Mouse (Mus musculus): ENCODE data around the gene Ptges2.

The Ptges2 gene

DNA sequence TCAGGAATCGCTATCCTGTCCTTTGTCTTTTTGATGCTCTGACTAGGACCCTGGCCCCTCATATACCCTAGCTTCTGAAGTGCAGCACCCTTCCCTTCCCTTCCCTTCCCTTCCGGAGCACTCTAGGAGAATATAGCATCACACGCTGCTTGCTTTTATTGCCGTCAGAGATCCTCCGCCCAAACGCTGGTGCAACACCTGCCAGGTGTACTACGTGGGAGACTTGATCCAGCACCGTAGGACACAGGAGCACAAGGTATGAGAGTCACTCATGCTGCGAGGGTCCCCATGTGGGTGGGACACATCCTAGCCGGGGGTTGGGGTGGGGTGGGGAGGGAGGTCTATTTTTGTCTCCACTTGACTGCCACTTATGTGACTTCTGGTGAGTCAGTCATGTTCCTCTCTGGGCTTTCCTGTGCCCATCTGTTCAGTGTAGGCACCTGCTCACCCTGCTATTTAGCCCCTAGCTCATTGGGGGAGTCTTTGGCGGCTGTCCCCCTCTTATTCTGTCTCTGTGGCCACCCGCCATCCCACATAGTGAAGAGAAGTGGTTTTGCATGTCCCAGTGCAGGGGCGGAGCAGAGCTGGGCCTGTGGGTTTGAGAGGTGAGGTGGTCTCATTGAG is 20.3 kb upstream of the Ptges2 start:
- no peak for DNase-seq

DNA sequence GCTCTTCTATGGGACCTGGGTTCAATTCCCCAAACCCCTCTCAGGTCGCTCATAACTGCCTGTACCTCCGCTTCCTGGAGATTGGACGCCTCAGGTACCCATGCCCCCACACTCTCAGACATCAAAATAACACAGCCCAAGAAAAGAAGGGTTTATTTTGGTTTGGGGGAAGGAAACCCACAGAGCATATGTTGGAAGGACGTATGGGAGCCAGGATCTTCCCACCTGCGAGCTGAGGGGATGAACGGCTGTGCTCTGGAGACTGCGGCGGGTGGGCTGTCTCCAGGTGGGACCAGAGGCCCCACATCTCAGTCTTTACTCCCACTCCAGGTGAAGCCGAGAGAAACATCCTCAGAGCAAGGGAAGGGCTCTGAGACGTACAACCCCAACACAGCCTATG is 18.7 kb upstream of the Ptges2 start:
- DNase-seq, result no peak

GRCm38 (mm10) chr2:32380001-32380500 is 15.6 kb upstream of the Ptges2 start:
- DNase-seq, result no peak

DNA sequence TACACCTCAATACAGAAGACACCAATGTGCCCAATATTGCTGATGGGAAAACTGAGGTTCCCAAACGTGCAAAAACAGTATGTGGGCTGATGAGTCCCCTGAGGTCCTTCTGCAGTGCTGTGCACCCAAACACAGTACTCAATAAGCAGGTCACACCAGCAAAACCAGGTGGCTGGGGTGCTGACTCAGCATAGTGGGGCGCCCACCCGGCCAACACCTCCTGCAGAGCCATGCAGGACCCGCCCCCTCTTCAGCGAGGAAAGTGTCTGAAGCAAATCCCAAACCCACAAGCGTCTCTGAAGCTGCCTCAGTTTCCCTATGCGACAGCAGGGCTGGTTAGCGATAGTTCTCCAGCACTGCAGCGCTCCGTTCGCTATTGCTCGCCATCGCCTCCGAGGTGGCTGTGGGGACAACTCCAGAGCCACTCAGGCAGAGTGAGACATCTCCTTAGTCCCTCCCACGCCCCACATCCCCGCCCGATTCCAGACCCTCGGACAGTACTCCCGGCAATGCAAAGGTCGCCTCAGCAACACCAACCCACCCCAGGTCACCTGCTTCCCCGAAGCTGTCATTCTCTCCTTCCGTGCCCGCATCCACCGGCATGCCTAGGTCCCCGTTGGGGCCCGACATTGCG is 14.4 kb upstream of the Ptges2 start:
- no peak for DNase-seq

DNA sequence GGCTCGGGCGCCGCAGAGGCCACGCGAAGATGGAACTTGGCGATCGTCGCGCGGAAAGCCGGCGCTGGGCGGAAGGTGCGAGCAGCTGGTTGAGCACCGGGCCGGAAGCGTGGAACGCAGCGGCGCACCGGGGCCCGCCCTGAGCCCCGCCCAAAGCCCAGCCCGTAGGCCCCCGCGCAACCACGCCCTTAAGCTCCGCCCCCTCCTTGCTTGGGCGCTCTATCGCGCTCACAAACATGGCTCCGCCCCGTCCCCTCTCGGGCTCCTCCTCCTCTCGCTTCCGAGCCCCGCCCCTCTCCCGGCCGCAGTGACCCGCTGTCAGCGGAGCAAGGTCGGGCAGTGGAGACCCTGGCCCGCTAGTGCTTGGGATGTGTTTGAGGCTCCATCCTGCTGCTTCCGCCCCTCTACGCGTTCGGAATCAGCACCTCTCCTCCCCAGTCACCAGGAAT is 13.9 kb upstream of the Ptges2 start, which contains the start of gene 1110008P14Rik:
Gene 1110008P14Rik, minus strand, starts transcription at position 164 of the 449 bp plus-strand sequence.
- peak; percentile 96 for DNase-seq

DNA sequence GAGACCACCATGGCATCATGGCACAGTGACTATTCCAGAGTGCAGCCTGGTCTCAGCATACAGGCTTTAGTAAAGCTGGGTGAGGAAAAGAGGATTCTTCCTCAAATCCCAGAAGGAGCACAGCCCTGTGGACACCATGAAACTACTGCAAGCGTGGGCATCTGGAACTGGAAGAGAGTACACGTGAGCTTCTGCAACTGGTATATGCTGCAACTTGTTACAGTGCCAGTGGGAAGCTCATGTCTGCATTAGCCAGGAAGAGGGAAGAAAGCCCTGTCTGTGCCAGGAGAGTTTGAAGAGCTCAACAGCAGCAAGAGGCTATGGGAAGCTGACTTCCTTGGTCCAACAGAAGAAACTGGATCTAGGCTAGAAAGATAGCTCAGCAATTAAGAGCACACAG is 13.0 kb upstream of the Ptges2 start:
- no peak for DNase-seq

DNA sequence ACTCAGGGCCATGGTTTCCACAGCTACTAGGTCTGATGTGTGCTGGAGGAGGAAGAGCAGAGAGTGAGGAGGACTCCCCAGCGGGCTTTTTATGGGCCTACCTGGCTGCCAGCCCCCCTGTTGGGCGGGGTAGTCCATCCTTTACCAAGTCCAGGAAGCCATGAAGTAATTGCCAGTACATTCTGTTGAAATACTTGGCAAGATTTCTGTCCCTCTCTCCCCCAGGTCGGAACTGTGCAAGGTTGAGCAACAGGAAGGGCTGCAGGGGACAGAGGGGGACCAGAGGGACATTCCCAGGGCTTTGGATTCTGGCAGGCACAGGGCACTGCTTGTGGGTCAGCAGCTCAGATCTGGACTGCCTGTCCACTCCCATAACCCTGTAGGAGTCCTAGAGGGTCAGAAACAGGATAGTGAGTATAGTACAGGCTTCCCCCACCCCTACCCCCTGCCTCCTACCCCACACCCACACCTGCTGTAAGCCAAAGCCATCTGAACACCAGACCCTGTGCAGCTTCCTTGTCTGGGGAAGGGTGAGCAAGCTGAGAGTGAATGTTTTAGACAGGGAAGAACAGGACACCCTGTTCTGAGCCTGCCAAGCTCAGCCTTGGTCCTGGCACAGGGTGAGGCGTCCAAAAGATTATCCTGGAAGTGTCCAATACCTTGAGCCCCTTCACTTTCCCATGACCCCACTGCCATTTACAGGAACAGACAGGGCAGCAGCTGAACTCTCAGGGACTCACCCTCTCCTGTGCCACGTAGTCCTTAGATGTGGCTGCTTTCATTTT is 7.8 kb upstream of the Ptges2 start, which contains the start of gene Lcn2:
Gene Lcn2, minus strand, starts transcription at position 547 of the 785 bp plus-strand sequence.
- DNase-seq, result no peak

- DNase-seq, result no peak
Observed at GRCm38 (mm10) chr2:32389157-32389556, 6.5 kb upstream of the Ptges2 start.

DNA sequence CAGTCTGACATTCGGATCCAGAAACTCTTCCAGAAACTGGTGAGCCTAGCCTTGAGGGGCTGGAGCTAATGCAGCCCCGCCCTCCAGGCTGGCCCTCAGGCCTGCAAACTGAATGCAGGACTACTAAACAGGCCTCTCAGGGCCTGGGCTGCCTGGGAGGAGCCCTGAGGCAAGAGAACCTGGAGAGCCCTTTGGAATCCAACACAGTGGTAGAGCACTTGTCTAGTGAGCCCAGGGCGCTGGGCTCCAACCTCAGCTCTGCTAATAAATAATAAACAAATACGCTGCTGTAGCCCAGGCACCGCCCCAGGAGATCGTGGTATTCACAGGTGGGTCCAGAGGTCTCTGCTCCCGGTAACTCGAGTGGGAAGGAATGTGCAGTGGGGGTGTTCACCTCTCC is 4.8 kb upstream of the Ptges2 start:
- no peak for DNase-seq

DNA sequence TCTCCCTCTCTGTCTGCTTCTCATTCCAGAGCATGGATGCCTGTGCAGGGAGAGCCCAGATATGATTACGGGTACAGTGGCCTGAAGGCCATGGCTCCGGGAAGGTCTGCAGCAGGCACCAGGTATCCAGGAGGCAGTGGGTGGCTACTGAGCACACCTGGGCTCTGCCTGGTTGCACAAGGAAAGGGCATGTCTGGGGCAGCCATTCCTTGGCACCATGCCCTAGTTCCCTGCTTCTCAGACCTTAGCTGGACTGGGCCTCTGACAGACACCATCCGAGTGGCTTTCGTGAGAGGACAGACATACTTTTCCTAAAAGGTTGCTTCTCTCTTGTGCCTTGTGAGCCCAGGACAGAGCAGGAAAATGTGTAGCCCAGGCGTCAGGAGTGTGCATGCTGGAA is 3.6 kb upstream of the Ptges2 start:
- DNase-seq, result no peak

- DNase-seq, result no peak
Observed at GRCm38 (mm10) chr2:32394973-32395372, 723 bp upstream of the Ptges2 start.

DNA sequence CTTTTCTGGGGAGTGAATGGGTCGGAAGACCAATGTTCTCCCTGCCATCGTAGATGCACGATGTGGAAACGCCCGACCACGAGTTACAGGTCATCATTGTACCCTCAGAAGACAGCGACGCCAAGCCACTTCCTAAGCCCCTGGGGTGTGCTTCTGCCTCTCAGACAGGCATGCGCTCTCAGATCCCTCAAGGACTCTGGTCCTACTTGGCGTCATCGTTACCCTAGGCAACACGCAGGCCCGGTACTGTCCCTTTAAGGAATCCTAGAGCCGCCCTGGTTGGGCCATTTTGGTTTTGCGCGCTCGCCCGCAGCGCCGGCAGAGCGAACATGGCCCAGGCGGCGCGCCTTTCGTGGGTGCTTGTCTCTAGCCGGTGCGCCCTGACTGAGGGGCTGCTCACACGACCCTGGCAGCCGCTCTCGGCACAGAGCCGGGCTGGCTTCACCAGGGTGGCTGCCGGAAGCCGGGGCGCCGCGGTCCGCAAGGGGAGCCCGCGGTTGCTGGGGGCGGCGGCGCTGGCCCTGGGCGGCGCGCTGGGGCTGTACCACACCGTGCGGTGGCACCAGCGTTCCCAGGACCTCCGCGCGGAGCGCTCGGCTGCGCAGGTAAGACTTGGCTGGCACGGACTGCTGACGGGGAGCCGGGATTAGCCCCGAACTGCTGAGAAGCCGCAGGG is 388 bp downstream of the Ptges2 start:
- DNase-seq, result peak; percentile 83

DNA sequence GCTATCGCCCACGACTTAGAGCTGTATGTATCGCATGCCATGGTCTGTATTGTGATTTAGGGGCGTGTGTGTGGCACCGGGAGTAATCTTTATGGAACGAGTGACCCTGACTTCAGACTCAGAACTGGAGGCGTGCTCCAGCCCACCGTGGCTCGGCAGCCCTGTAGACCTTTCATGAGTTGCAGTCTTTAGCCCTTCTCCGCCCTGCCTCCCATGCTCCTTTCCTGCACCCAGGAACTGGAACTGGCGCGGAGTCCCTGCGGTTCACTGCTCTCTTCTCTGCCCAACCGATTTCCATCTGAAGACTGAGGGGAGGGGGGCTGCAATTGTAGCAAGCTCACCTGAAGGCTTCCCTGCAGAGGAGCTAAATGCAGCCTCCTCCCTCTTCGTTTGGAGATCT is 999 bp downstream of the Ptges2 start:
- no peak for DNase-seq

DNA sequence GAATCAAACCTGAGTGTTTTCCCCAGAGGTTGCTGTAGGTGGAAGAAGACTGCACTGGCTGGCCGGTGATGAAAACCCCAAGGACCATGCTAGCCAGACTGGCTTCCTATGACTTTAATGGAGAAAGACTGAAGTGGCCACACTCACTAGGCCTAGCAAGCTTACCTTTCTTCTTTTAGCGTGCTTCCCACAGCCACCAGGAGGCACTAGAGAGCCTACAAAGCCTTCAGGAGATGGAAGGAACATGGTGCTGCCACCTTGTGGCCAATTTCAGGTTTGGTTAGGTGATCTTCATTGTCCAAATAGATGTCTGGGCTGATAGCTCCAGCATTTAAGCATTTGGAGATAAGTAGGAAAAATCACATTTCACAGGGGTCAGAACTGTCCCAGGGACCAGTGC is 9.0 kb downstream of the Ptges2 start:
- DNase-seq, result peak; percentile 97

GRCm38 (mm10) chr2:32407144-32407824 is 11.6 kb downstream of the Ptges2 start:
- no peak for DNase-seq

- DNase-seq, result no peak
Observed at GRCm38 (mm10) chr2:32408429-32409424, 13.0 kb downstream of the Ptges2 start.

- DNase-seq, result no peak
Observed at GRCm38 (mm10) chr2:32411407-32411806, 15.7 kb downstream of the Ptges2 start.

- no peak for DNase-seq
Observed at GRCm38 (mm10) chr2:32412742-32413531, 17.2 kb downstream of the Ptges2 start.

GRCm38 (mm10) chr2:32413936-32414335 is 18.2 kb downstream of the Ptges2 start:
- no peak for DNase-seq

DNA sequence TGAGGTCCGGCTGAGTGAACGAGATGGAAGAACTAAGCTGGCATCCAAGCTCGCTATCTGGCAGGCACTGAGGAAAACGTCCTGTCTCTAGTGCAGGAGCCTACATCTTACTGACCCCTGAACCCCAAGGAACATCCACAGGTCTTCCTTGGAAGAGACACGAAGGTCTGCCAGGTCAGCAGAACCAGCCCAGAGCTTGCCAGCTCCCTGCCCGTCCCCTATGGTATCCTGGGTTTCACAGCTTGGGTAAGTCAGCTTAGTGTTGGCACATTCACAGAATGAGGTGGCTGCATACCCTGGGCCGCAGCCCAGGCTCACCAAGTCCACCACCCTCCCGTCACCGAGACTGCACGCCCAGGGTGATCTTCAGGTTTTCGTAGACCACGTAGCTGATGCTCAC is 20.1 kb downstream of the Ptges2 start:
- DNase-seq, result no peak
